ENCODE assay signal across 9 mouse cellular contexts in the genomic region with DNA sequence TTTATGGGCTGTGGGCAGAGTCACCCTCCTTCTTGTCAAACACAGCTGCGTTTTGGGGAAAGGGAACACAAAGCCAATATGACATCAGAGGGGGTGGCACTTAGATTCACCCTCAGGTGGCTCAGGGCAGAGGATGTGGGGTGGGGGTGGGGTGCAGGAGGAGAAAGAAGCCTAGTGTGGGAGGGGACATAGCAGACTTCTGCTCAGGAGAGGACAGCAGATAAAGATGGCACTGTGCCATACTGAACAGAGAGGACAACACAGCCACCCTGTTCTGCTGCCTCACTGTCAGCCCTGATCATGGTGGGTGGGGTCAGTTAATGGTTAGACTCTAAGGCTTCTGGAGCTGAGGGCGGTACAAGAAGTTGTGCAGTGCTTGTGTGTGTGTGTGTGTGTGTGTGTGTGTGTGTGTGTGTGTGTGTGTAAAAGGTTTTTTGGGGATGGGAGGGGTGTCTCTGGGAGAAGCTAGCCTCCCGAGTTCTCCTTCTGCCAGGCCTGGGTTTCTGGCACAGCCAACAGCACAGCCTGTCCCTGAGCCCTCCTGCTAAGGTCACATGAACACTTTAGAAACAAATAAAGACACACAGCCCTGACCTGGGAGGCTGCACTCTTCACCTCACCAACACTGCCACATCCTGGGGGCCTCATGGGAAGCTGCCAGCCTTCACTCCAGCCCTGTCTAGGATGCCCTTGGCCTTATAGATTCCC. TPM values are rescaled to one million over a fixed set of nuclear protein-coding genes. Genes with fewer than 3 reads are reported as not detected.
DNase-seq lines count a peak whose midpoint lies in the region; ATAC-seq and TF ChIP-seq lines count a peak whose summit lies in the region.
"Had no signal": no experiment of that assay in that cellular context is flagged by ENCODE, and none has a peak within 500 bp of the region (broad histone marks: within the 10 kb centered on the region; RNA-seq: fewer than 3 reads in every experiment).

No protein-coding gene starts in this region.

- H3K79me2 ChIP-seq in MEL (ENCODE audit: control insufficient read depth, insufficient read depth, low read length, poor library complexity): no peaks in the 10 kb centered on the region

- peak overlapping the region; percentile 31; the same call in 1 of the 2 replicates for H3K9ac ChIP-seq in hindbrain, embryonic 13.5 days
- no peak overlapping the region for H3K9ac ChIP-seq in hindbrain, embryonic 14.5 days
- no peak overlapping the region for H3K9ac ChIP-seq in MEL (ENCODE audit: control insufficient read depth, low read depth, low read length, poor library complexity, severe bottlenecking)

- no peak for TF ChIP-seq POLR2A in MEL (IDR thresholded peaks at IDR 0.05; ENCODE audit: control insufficient read depth in 1 of 2, insufficient read depth in 1 of 2, low read depth in 1 of 2, low read length in 2 of 2, poor library complexity in 1 of 2)

- H3K4me1 ChIP-seq in hindbrain, embryonic 13.5 days (replicated peaks): 0 out of 2 replicates have a peak, but pooled peaks cover 3% of the 10 kb centered on the region
- H3K4me1 ChIP-seq in hindbrain, embryonic 14.5 days (replicated peaks; ENCODE audit: control insufficient read depth, insufficient read depth, low read length): no peaks in the 10 kb centered on the region
- peaks cover 0 to 9% of the 10 kb centered on the region in 2 experiments; a peak in 2 of 4 replicates for H3K4me1 ChIP-seq in MEL (ENCODE audit: control insufficient read depth in 1 of 2, insufficient read depth in 2 of 2, low read length in 2 of 2)
- H3K4me1 ChIP-seq in midbrain, embryonic 10.5 days: no peaks in the 10 kb centered on the region

- no peak for TF ChIP-seq EP300 in MEL (IDR thresholded peaks at IDR 0.05; ENCODE audit: low read depth in 1 of 2, low read length in 2 of 2)

- DNase-seq in hindbrain, embryonic 14.5 days (ENCODE audit: low spot score): no peak
- DNase-seq in MEL (ENCODE audit: low read depth, low spot score): peak; percentile 75
- DNase-seq in cerebellum, adult 9-11 months: peak; percentile 85
- peak; percentile 46 for DNase-seq in kidney, postnatal 14 days
- DNase-seq in testis, postnatal 10 days (ENCODE audit: low spot score): peak; percentile 76
- DNase-seq in Muller cell, postnatal 12 days (ENCODE audit: inconsistent ontology term): no peak
- DNase-seq in midbrain, embryonic 10.5 days (ENCODE audit: low spot score): no peak

- no peak overlapping the region for H3K4me2 ChIP-seq in hindbrain, embryonic 13.5 days
- H3K4me2 ChIP-seq in hindbrain, embryonic 14.5 days (replicated peaks): no peak overlapping the region

- H3K36me3 ChIP-seq in hindbrain, embryonic 13.5 days: no peaks in the 10 kb centered on the region
- no peaks in the 10 kb centered on the region for H3K36me3 ChIP-seq in hindbrain, embryonic 14.5 days (replicated peaks; ENCODE audit: control insufficient read depth, insufficient read depth)
- H3K36me3 ChIP-seq in MEL (ENCODE audit: control insufficient read depth in 1 of 2, insufficient read depth in 2 of 2, low read length in 2 of 2): peaks cover 0 to 2% of the 10 kb centered on the region in 2 experiments; a peak in 1 of 4 replicates
- H3K36me3 ChIP-seq in midbrain, embryonic 10.5 days: no peaks in the 10 kb centered on the region

- TF ChIP-seq CTCF in MEL (IDR thresholded peaks at IDR 0.05 in 2 of 3, conservative IDR thresholded peaks at IDR 0.05 in 1 of 3; ENCODE audit: control insufficient read depth in 1 of 3, insufficient read depth in 1 of 3, low read depth in 2 of 3, low read length in 3 of 3, poor library complexity in 1 of 3, severe bottlenecking in 1 of 3): no peak

- no peak for TF ChIP-seq RAD21 in MEL (IDR thresholded peaks at IDR 0.05; ENCODE audit: low read depth, low read length)

- H3K9me3 ChIP-seq in hindbrain, embryonic 13.5 days: no peaks in the 10 kb centered on the region
- H3K9me3 ChIP-seq in hindbrain, embryonic 14.5 days (ENCODE audit: control insufficient read depth, low read length): no peaks in the 10 kb centered on the region
- H3K9me3 ChIP-seq in MEL (replicated peaks; ENCODE audit: insufficient read depth, low read length): no peaks in the 10 kb centered on the region
- H3K9me3 ChIP-seq in midbrain, embryonic 10.5 days (replicated peaks): no peaks in the 10 kb centered on the region

- WGBS in hindbrain, embryonic 13.5 days: 42% methylated on average over 3 of the region's 3 CpGs
- WGBS in hindbrain, embryonic 14.5 days: 60% methylated on average over 3 of the region's 3 CpGs
- 58% methylated on average over 3 of the region's 3 CpGs for WGBS in midbrain, embryonic 10.5 days

- H3K27me3 ChIP-seq in hindbrain, embryonic 13.5 days: no peaks in the 10 kb centered on the region
- H3K27me3 ChIP-seq in hindbrain, embryonic 14.5 days (ENCODE audit: control insufficient read depth, insufficient read depth, low read length): no peaks in the 10 kb centered on the region
- H3K27me3 ChIP-seq in MEL (ENCODE audit: control insufficient read depth in 1 of 2, insufficient read depth in 2 of 2, low read length in 2 of 2): no peaks in the 10 kb centered on the region; a peak in 1 of 4 replicates
- H3K27me3 ChIP-seq in midbrain, embryonic 10.5 days (ENCODE audit: low read depth, poor library complexity, severe bottlenecking): no peaks in the 10 kb centered on the region
- H3K27me3 ChIP-seq: Patski had no signal

- ATAC-seq in hindbrain, embryonic 13.5 days (ENCODE audit: low FRiP score): peak; percentile 61; the same call in 1 of the 2 replicates
- ATAC-seq in hindbrain, embryonic 14.5 days (ENCODE audit: low FRiP score): no peak

- no peak overlapping the region for H3K4me3 ChIP-seq in hindbrain, embryonic 13.5 days
- no peak overlapping the region for H3K4me3 ChIP-seq in hindbrain, embryonic 14.5 days (replicated peaks; ENCODE audit: low read length)
- no peak overlapping the region for H3K4me3 ChIP-seq in MEL (ENCODE audit: control insufficient read depth in 1 of 2, insufficient read depth in 1 of 2, low read depth in 2 of 2, low read length in 2 of 2)
- H3K4me3 ChIP-seq in midbrain, embryonic 10.5 days: no peak overlapping the region

- no peak overlapping the region for H3K27ac ChIP-seq in hindbrain, embryonic 13.5 days
- no peak overlapping the region for H3K27ac ChIP-seq in hindbrain, embryonic 14.5 days
- H3K27ac ChIP-seq in MEL (ENCODE audit: control insufficient read depth, low read depth, low read length): no peak overlapping the region
- no peak overlapping the region for H3K27ac ChIP-seq in midbrain, embryonic 10.5 days (replicated peaks)

TF ChIP-seq in MEL, 35 proteins besides CTCF, POLR2A, EP300 and RAD21:
- TF ChIP-seq MAFK (IDR thresholded peaks at IDR 0.05; ENCODE audit: borderline replicate concordance, low read depth, low read length) (no peak), ZNF384 (IDR thresholded peaks at IDR 0.05; ENCODE audit: low read depth, low read length) (no peak), JUND (IDR thresholded peaks at IDR 0.05; ENCODE audit: low read depth, low read length) (no peak), MAX (IDR thresholded peaks at IDR 0.05; ENCODE audit: low read length) (no peak), ZMIZ1 (IDR thresholded peaks at IDR 0.05; ENCODE audit: low read depth, low read length) (no peak), GATA1 (IDR thresholded peaks at IDR 0.05; ENCODE audit: low read depth, low read length) (no peak), ZC3H11A (IDR thresholded peaks at IDR 0.05; ENCODE audit: low read depth, low read length) (no peak), TAL1 (IDR thresholded peaks at IDR 0.05; ENCODE audit: low read length) (no peak), SIN3A (IDR thresholded peaks at IDR 0.05; ENCODE audit: low read length) (no peak), MYB (IDR thresholded peaks at IDR 0.05; ENCODE audit: low read depth, low read length) (no peak), ETS1 (IDR thresholded peaks at IDR 0.05; ENCODE audit: low read depth, low read length) (no peak), USF1 (IDR thresholded peaks at IDR 0.05; ENCODE audit: low read depth, low read length) (no peak), BHLHE40 (IDR thresholded peaks at IDR 0.05; ENCODE audit: borderline replicate concordance, low read depth, low read length) (no peak), HCFC1 (IDR thresholded peaks at IDR 0.05; ENCODE audit: low read depth, low read length) (no peak), RCOR1 (IDR thresholded peaks at IDR 0.05; ENCODE audit: low read depth, low read length) (no peak), MEF2A (IDR thresholded peaks at IDR 0.05; ENCODE audit: extremely low read depth, insufficient replicate concordance, low read depth, low read length, poor library complexity, severe bottlenecking) (no peak), MXI1 (IDR thresholded peaks at IDR 0.05; ENCODE audit: low read depth, low read length) (no peak), ZKSCAN1 (IDR thresholded peaks at IDR 0.05; ENCODE audit: low read depth, low read length) (no peak), POLR2AphosphoS5 (IDR thresholded peaks at IDR 0.05; ENCODE audit: borderline replicate concordance, low read depth, low read length) (no peak)

RNA-seq across cellular contexts. Expression of gene Capn9, which starts 10.0 kb away (rescaled TPM):
- 0.06 and 0.10 TPM in 2 replicates for polyA plus RNA-seq in hindbrain, embryonic 13.5 days (2015; fragmentation: Nextera tagmentation; extraction: Ambion mirVana)
- polyA plus RNA-seq in hindbrain, embryonic 14.5 days (2014; fragmentation: Nextera tagmentation; extraction: Ambion mirVana): 0.11 and 0.53 TPM in 2 replicates
- not detected in 2 replicates for total RNA-seq in MEL (2012; rRNA removed)
- not detected for polyA plus RNA-seq in MEL (2012; ENCODE audit: insufficient read depth in 1 of 2, insufficient read length in 2 of 2, low read depth in 1 of 2, low replicate concordance in 2 of 2, missing spikeins in 1 of 2)
- polyA plus RNA-seq in midbrain, embryonic 10.5 days (2016; fragmentation: Nextera tagmentation; extraction: Ambion mirVana): not detected in 2 replicates
- polyA plus RNA-seq: Patski had no signal

RNA-seq across cellular contexts. Expression of gene Agt, which starts 16.4 kb away (rescaled TPM):
- polyA plus RNA-seq in hindbrain, embryonic 13.5 days (2015; fragmentation: Nextera tagmentation; extraction: Ambion mirVana): 0.17 and 0.26 TPM in 2 replicates
- 0.76 and 1.1 TPM in 2 replicates for polyA plus RNA-seq in hindbrain, embryonic 14.5 days (2014; fragmentation: Nextera tagmentation; extraction: Ambion mirVana)
- total RNA-seq in MEL (2012; rRNA removed): not detected in 2 replicates
- polyA plus RNA-seq in MEL (2012; ENCODE audit: insufficient read depth in 1 of 2, insufficient read length in 2 of 2, low read depth in 1 of 2, low replicate concordance in 2 of 2, missing spikeins in 1 of 2): not detected
- polyA plus RNA-seq in midbrain, embryonic 10.5 days (2016; fragmentation: Nextera tagmentation; extraction: Ambion mirVana): not detected in 2 replicates

Comparison
In these comparisons a context has a peak if more than half of its experiments do, and no peak if none do; other contexts are left out.
1. DNase-seq: peak in MEL (single experiment), cerebellum, adult 9-11 months (single experiment), kidney, postnatal 14 days (single experiment) and testis, postnatal 10 days (single experiment); none in hindbrain, embryonic 14.5 days (single experiment), Muller cell, postnatal 12 days (single experiment) and midbrain, embryonic 10.5 days (single experiment).